Mouse (Mus musculus): ENCODE measurements around the gene Usp47. TPM values are rescaled to one million over a fixed set of nuclear protein-coding genes. Genes with fewer than 3 reads are reported as not detected.
A peak's percentile ranks its signal among the peaks of the same experiment; 100 is the strongest.
"Not testable (repeated sequence)": the region's sequence is repeated elsewhere in the genome, so short reads cannot be mapped to it uniquely, and the experiment has no call there.

The Usp47 gene
- polyA plus RNA-seq, 1 experiment from 2014 or later = 91.3 TPM

DNA sequence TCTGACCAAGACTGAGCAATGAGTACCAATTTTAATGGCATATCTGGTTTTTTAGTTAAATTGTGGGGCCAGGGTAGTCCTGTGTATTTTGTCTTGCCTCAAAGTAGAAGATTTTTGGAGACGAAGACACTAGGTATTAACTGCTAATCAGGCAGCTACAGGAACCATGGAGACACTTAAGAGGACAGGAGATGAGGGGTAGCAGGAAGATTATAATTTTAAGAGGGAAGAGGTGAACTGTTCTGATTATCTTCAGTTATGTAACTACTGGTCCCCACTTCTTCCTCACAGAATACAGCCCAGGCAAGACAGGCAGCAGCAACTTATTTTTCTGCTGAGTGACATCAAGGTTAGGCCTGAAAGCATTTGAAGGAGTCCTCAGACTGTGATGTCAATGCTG is 21.9 kb downstream of the Usp47 start:
- 88% methylated on average over 1 of the region's 1 CpGs for WGBS
- no peaks in the 10 kb centered on the region for H3K36me3 ChIP-seq
- H3K27me3 ChIP-seq = no peaks in the 10 kb centered on the region
- no peak overlapping the region for H3K27ac ChIP-seq (replicated peaks)
- H3K4me2 ChIP-seq (replicated peaks) = no peak overlapping the region
- H3K4me3 ChIP-seq = no peak overlapping the region
- no peaks in the 10 kb centered on the region for H3K4me1 ChIP-seq
- H3K9ac ChIP-seq (replicated peaks) = no peak overlapping the region
- no peak for ATAC-seq (replicated peaks)
- H3K9me3 ChIP-seq = no peaks in the 10 kb centered on the region

- H3K4me3 ChIP-seq = no peak overlapping the region
- no peaks in the 10 kb centered on the region for H3K9me3 ChIP-seq
- 71% methylated on average over 3 of the region's 3 CpGs for WGBS
- H3K27ac ChIP-seq (replicated peaks) = no peak overlapping the region
- ATAC-seq (replicated peaks) = no peak
- no peaks in the 10 kb centered on the region for H3K27me3 ChIP-seq
- H3K9ac ChIP-seq (replicated peaks) = no peak overlapping the region
- no peaks in the 10 kb centered on the region for H3K4me1 ChIP-seq
- H3K4me2 ChIP-seq (replicated peaks) = no peak overlapping the region
- H3K36me3 ChIP-seq = no peaks in the 10 kb centered on the region
Observed at GRCm38 (mm10) chr7:112045794-112046388, 22.6 kb downstream of the Usp47 start.

GRCm38 (mm10) chr7:112048643-112049042 is 25.3 kb downstream of the Usp47 start:
- no peaks in the 10 kb centered on the region for H3K27me3 ChIP-seq
- H3K9ac ChIP-seq (replicated peaks) = no peak overlapping the region
- 91% methylated on average over 5 of the region's 5 CpGs for WGBS
- H3K27ac ChIP-seq (replicated peaks) = no peak overlapping the region
- no peaks in the 10 kb centered on the region for H3K4me1 ChIP-seq
- no peak for ATAC-seq (replicated peaks)
- no peak overlapping the region for H3K4me2 ChIP-seq (replicated peaks)
- no peaks in the 10 kb centered on the region for H3K9me3 ChIP-seq
- H3K36me3 ChIP-seq = no peaks in the 10 kb centered on the region
- no peak overlapping the region for H3K4me3 ChIP-seq

GRCm38 (mm10) chr7:112053667-112054066 is 30.4 kb downstream of the Usp47 start:
- Histone ChIP-seq H3K4me1 (no peaks in the 10 kb centered on the region), H3K27me3 (no peaks in the 10 kb centered on the region), H3K36me3 (peaks cover 26% of the 10 kb centered on the region), H3K4me3 (no peak overlapping the region), H3K9ac (replicated peaks) (no peak overlapping the region), H3K27ac (replicated peaks) (no peak overlapping the region), H3K9me3 (no peaks in the 10 kb centered on the region), H3K4me2 (replicated peaks) (no peak overlapping the region)
- no peak for ATAC-seq (replicated peaks)
- WGBS = 92% methylated on average over 3 of the region's 3 CpGs

- Histone ChIP-seq H3K9me3 (no peaks in the 10 kb centered on the region), H3K27me3 (no peaks in the 10 kb centered on the region), H3K4me1 (no peaks in the 10 kb centered on the region), H3K36me3 (peaks cover 28% of the 10 kb centered on the region), H3K4me2 (replicated peaks) (no peak overlapping the region), H3K9ac (replicated peaks) (no peak overlapping the region), H3K4me3 (no peak overlapping the region), H3K27ac (replicated peaks) (no peak overlapping the region)
- no peak for ATAC-seq (replicated peaks)
- 83% methylated on average over 8 of the region's 8 CpGs for WGBS
Observed at GRCm38 (mm10) chr7:112055901-112056625, 32.8 kb downstream of the Usp47 start.

- 89% methylated on average over 5 of the region's 5 CpGs for WGBS
- Histone ChIP-seq H3K4me1 (no peaks in the 10 kb centered on the region), H3K4me3 (no peak overlapping the region), H3K36me3 (peaks cover 34% of the 10 kb centered on the region), H3K27me3 (no peaks in the 10 kb centered on the region), H3K4me2 (replicated peaks) (no peak overlapping the region), H3K27ac (replicated peaks) (no peak overlapping the region), H3K9me3 (no peaks in the 10 kb centered on the region), H3K9ac (replicated peaks) (no peak overlapping the region)
- ATAC-seq (replicated peaks) = no peak
Observed at GRCm38 (mm10) chr7:112074868-112075267, 51.6 kb downstream of the Usp47 start.

GRCm38 (mm10) chr7:112082636-112083035 is 59.3 kb downstream of the Usp47 start:
- no peak overlapping the region for H3K27ac ChIP-seq (replicated peaks)
- no peaks in the 10 kb centered on the region for H3K9me3 ChIP-seq
- WGBS = 98% methylated on average over 1 of the region's 1 CpGs
- H3K36me3 ChIP-seq = peaks cover 62% of the 10 kb centered on the region
- H3K4me3 ChIP-seq = no peak overlapping the region
- H3K4me1 ChIP-seq = no peaks in the 10 kb centered on the region
- ATAC-seq (replicated peaks) = no peak
- H3K27me3 ChIP-seq = no peaks in the 10 kb centered on the region
- no peak overlapping the region for H3K9ac ChIP-seq (replicated peaks)
- H3K4me2 ChIP-seq (replicated peaks) = no peak overlapping the region

DNA sequence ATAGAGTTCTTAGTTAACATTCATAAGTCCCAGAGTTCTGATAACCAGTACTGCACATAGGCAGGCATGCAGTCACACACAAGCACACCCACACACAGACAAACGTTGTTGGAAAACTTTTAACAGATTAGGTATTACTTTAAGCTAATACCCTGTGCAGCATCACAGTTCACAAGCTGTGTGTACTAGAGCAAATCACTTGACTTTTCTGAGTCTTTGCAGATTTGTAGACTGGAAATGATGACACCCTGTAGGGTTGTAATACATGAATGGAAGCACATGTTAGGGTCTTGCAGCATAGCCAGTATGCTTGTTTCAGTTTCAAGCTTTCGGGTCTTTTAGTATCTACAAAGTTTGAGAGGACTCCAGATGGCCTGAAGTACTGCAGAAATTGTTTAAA is 60.9 kb downstream of the Usp47 start:
- H3K27me3 ChIP-seq = no peaks in the 10 kb centered on the region
- H3K9me3 ChIP-seq = no peaks in the 10 kb centered on the region
- H3K4me3 ChIP-seq = no peak overlapping the region
- no peak overlapping the region for H3K9ac ChIP-seq (replicated peaks)
- H3K27ac ChIP-seq (replicated peaks) = no peak overlapping the region
- H3K4me2 ChIP-seq (replicated peaks) = no peak overlapping the region
- 94% methylated on average over 2 of the region's 2 CpGs for WGBS
- H3K36me3 ChIP-seq = peaks cover 60% of the 10 kb centered on the region
- ATAC-seq (replicated peaks) = no peak
- H3K4me1 ChIP-seq = no peaks in the 10 kb centered on the region

- H3K9me3 ChIP-seq = no peaks in the 10 kb centered on the region
- no peak overlapping the region for H3K4me2 ChIP-seq (replicated peaks)
- peaks cover 65% of the 10 kb centered on the region for H3K36me3 ChIP-seq
- no peaks in the 10 kb centered on the region for H3K27me3 ChIP-seq
- H3K4me1 ChIP-seq = no peaks in the 10 kb centered on the region
- H3K27ac ChIP-seq (replicated peaks) = no peak overlapping the region
- WGBS = 34% methylated on average over 4 of the region's 4 CpGs
- peak; percentile 57; the same call in 1 of the 2 replicates for ATAC-seq (replicated peaks)
- H3K4me3 ChIP-seq = no peak overlapping the region
- H3K9ac ChIP-seq (replicated peaks) = no peak overlapping the region
Observed at GRCm38 (mm10) chr7:112085062-112085461, 61.8 kb downstream of the Usp47 start.

- peaks cover 68% of the 10 kb centered on the region for H3K36me3 ChIP-seq
- no peak overlapping the region for H3K4me2 ChIP-seq (replicated peaks)
- no peak overlapping the region for H3K9ac ChIP-seq (replicated peaks)
- H3K4me1 ChIP-seq = no peaks in the 10 kb centered on the region
- no peak for ATAC-seq (replicated peaks)
- H3K4me3 ChIP-seq = no peak overlapping the region
- H3K27me3 ChIP-seq = no peaks in the 10 kb centered on the region
- 93% methylated on average over 2 of the region's 2 CpGs for WGBS
- H3K27ac ChIP-seq (replicated peaks) = no peak overlapping the region
- no peaks in the 10 kb centered on the region for H3K9me3 ChIP-seq
Observed at GRCm38 (mm10) chr7:112086186-112086585, 62.9 kb downstream of the Usp47 start.

DNA sequence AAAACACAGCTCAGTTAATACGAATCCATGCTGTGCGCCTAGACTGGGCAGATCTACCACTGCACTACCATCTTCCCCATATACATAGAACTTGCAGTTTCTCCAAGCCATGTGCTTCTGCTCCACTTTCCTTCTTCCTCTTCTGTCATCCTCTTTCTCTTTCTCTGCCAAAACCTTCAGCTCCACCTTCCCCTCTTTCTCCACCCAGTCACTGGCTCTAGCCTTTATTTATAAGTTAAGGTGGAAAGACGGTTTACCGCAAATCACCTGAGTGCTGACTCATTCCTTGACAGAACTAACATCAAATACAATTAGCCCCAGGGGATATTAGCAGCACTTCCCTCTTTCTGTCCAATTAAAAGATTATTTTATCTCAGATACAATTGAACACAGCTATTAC is 71.6 kb downstream of the Usp47 start:
- WGBS = 92% methylated on average over 4 of the region's 4 CpGs
- peaks cover 64% of the 10 kb centered on the region for H3K36me3 ChIP-seq
- not testable (repeated sequence) for H3K4me2 ChIP-seq (replicated peaks); H3K27ac ChIP-seq (replicated peaks); H3K27me3 ChIP-seq; H3K9me3 ChIP-seq; ATAC-seq (replicated peaks); H3K4me3 ChIP-seq; H3K9ac ChIP-seq (replicated peaks); H3K4me1 ChIP-seq

DNA sequence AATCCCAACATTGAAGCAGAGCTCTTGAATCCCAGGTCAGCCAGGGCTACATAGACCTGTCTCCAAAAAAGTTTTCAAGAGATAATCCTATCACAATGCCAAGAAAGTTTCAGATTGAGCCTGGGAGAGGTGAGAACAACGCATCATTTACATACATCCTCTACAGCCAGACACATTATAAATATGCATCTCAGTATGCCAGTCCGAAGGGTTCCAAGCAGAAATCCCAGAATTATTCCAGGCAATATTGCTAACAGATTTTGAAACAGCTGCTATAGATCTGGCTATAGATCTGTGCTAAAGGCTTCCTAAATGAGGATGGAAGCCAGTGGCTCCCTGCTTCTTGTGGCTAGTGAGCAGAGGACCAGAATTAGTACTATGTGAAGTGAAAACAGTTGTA is 77.6 kb downstream of the Usp47 start:
- 73% methylated on average over 2 of the region's 2 CpGs for WGBS
- H3K9ac ChIP-seq (replicated peaks) = no peak overlapping the region
- peak; percentile 78 for ATAC-seq (replicated peaks)
- H3K36me3 ChIP-seq = peaks cover 52% of the 10 kb centered on the region
- no peak overlapping the region for H3K4me3 ChIP-seq
- no peaks in the 10 kb centered on the region for H3K9me3 ChIP-seq
- peak overlapping the region; percentile 62 for H3K27ac ChIP-seq (replicated peaks)
- peaks cover 4% of the 10 kb centered on the region; the same call in 1 of the 2 replicates for H3K4me1 ChIP-seq
- no peak overlapping the region for H3K4me2 ChIP-seq (replicated peaks)
- no peaks in the 10 kb centered on the region for H3K27me3 ChIP-seq

DNA sequence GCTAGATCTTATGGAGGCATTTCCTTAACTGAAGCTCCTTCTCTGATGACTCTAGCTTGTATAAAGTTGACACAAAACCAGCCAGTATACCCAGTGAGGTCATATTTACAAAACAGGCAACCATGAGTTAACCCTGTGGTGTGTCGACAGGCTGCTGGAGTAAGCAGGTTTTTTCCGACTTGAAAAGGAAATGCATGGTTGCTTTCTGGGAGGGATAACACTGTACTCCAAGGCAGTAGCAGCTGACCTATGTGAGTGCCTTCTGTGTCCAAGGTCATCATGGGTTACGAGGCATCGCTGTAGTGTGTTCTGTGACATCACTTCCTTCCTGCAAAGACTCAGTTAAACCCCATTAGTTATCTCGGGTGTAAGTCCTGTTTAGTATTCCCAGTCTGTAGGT is 79.6 kb downstream of the Usp47 start:
- no peak for ATAC-seq (replicated peaks)
- Histone ChIP-seq H3K36me3 (peaks cover 63% of the 10 kb centered on the region), H3K9me3 (no peaks in the 10 kb centered on the region), H3K4me1 (peaks cover 4% of the 10 kb centered on the region; the same call in 1 of the 2 replicates), H3K4me2 (replicated peaks) (no peak overlapping the region), H3K27me3 (no peaks in the 10 kb centered on the region), H3K4me3 (no peak overlapping the region), H3K27ac (replicated peaks) (no peak overlapping the region), H3K9ac (replicated peaks) (no peak overlapping the region)
- 83% methylated on average over 5 of the region's 5 CpGs for WGBS
